Mouse (Mus musculus): Measurements from ENCODE around the gene Mgarp.

DNA sequence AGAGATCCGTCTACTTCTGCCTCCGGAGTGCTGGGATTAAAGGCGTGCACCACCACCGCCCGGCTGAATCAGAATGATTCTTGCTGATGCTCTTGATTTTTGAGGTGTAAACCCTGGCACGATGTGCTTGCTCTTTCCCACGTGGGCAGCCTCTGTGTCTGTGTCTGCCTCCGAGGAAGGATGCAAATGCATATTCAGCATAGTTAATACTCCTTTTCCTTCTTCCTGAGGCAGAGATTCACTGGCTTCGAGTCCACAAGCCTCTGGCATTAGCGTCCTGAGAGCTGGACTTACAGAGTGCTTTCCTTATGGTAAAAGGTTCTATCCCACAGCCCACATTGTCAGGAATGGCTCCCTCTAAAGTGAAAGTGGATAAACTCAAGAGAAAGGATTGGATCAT is 4.1 kb upstream of the Mgarp start:
- no peak for TF ChIP-seq CTCF (IDR thresholded peaks at IDR 0.05; ENCODE audit: low read depth, low read length)
- TF ChIP-seq GATA1 (IDR thresholded peaks at IDR 0.05; ENCODE audit: borderline replicate concordance, low read length) = no peak
- no peak for TF ChIP-seq GATA2 (IDR thresholded peaks at IDR 0.05; ENCODE audit: borderline replicate concordance, low read depth, low read length)
- TF ChIP-seq TAL1 (conservative IDR thresholded peaks at IDR 0.05; ENCODE audit: low read depth, low read length) = no peak

All from G1E (cell line).